Mouse (Mus musculus) testis, adult 2 months (tissue): ENCODE results near the gene Ccdc148.

Experiments used
- CTCF ChIP-seq: fragments of 200-500 bp; IDR thresholded peaks from 2 replicates; pipeline ENCODE4 v1.5.1; 2012; ENCODE audit warnings: low read depth, mild to moderate bottlenecking, inconsistent platforms, low read length, moderate library complexity; ENCODE audit not compliant: control insufficient read depth, insufficient read depth, insufficient replicate concordance
- POLR2A ChIP-seq: fragments of 200-500 bp; IDR thresholded peaks from 2 replicates; pipeline ENCODE4 v1.6.1; 2012; ENCODE audit warnings: low read depth, mild to moderate bottlenecking, inconsistent platforms, low read length, moderate library complexity; ENCODE audit not compliant: control insufficient read depth

DNA sequence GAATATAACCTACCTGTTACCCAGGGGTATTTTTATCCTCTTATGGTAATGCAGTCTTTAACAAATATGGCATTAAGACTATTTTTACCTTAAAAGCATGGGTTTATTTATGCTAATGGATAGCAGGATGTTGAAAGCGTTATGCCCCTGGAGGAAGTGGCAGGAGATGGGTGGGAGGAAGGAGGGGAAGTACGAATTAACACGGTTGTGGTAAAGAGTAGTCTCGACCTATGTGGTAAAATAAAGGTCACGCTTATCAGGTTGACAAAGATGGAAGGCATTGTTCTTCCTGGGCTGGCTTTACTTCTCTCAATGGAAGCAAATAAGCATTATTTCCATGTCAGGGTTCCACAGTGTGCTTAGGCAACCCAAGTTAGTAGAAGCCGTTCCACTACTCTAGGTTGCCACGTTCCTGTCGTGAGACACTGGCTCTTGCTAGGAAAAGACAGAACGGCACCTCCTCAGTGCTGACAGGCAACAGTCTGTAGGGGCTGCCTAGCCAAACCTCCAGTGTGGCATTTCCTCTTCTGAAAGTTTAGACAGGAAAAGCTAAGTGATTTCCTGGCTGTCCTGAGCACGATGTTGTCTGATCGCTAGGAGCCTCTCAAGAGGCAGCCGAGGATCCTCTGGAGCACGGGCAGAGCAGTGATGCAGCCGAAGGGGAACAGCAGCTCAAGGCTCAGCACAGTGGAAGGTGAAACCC is 253.5 kb downstream of the Ccdc148 start:
- TF ChIP-seq POLR2A (no peak), CTCF (no peak)
